In the genomic region with DNA sequence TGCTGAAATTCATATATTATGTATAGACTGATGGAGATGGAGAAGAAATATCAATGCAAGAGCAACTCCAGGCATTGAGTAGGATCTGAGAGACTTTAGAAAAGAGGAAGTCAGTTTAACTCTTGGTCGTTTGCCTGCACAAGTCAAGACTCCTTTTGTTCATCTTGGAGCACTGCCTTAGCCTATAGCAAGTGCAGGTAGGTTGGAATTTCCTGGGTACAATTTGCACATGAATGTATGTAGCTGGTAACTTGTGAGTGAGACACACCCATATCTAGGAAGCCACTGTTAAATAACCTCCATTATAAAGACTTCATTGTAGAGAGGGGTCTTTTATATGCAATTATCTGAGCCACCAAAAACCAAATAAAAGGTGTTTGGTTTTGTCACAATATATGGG, we compare ENCODE assay signal across 27 mouse cellular contexts. TPM values are rescaled to one million over a fixed set of nuclear protein-coding genes. Genes with fewer than 3 reads are reported as not detected.
DNase-seq lines count a peak whose midpoint lies in the region; ATAC-seq and TF ChIP-seq lines count a peak whose summit lies in the region.
"Had no signal": no experiment of that assay in that cellular context is flagged by ENCODE, and none has a peak within 500 bp of the region (broad histone marks: within the 10 kb centered on the region; RNA-seq: fewer than 3 reads in every experiment).

No protein-coding gene starts in this region.

- in situ Hi-C loops in ES-E14 (cut with MboI; ENCODE audit: low sequenced_read_pairs in 2 of 2, unreplicated experiment in 2 of 2): no loop called here

- whole genome bisulfite sequencing in intestine, embryonic 15.5 days: 57% methylated on average over 1 of the region's 1 CpGs

- no peak for ATAC-seq in intestine, embryonic 15.5 days
- ATAC-seq: activated CD4-positive, CD25-positive, alpha-beta regulatory T cell, adult 4 months; CD4-positive, CD25-positive, alpha-beta regulatory T cell, adult 4 months; Patski had no signal

- no peaks in the 10 kb centered on the region for H3K27me3 ChIP-seq in intestine, embryonic 15.5 days (replicated peaks)
- H3K27me3 ChIP-seq: CH12.LX, Patski had no signal

- no peaks in the 10 kb centered on the region for H3K36me3 ChIP-seq in ES-E14 (ENCODE audit: control insufficient read depth, insufficient read depth, low read length, poor library complexity, severe bottlenecking)
- no peaks in the 10 kb centered on the region for H3K36me3 ChIP-seq in intestine, embryonic 15.5 days
- H3K36me3 ChIP-seq: G1E had no signal

- no peak overlapping the region for H3K9ac ChIP-seq in ES-E14 (ENCODE audit: insufficient read depth, low read depth, low read length, poor library complexity, severe bottlenecking)
- no peak overlapping the region for H3K9ac ChIP-seq in intestine, embryonic 15.5 days

- H3K4me1 ChIP-seq in ES-E14 (ENCODE audit: control insufficient read depth in 2 of 2, insufficient read depth in 2 of 2, low read length in 2 of 2, poor library complexity in 1 of 2): peaks cover 0 to 9% of the 10 kb centered on the region in 2 experiments; a peak in 1 of 4 replicates
- H3K4me1 ChIP-seq in intestine, embryonic 15.5 days (replicated peaks): no peaks in the 10 kb centered on the region

- H3K4me3 ChIP-seq in ES-E14 (ENCODE audit: insufficient read depth in 1 of 2, low read depth in 1 of 2, low read length in 2 of 2, poor library complexity in 1 of 2, severe bottlenecking in 1 of 2): no peak overlapping the region
- no peak overlapping the region for H3K4me3 ChIP-seq in intestine, embryonic 15.5 days (replicated peaks)

- no peaks in the 10 kb centered on the region for H3K9me3 ChIP-seq in ES-E14 (ENCODE audit: control insufficient read depth, insufficient read depth, low read depth, low read length)
- no peaks in the 10 kb centered on the region for H3K9me3 ChIP-seq in intestine, embryonic 15.5 days

- DNase-seq in ES-CJ7 (ENCODE audit: low read depth, low spot score) (peak; percentile 87), ES-E14 (ENCODE audit: low read depth, low spot score) (peak; percentile 26), R1 (ENCODE audit: low read depth, low spot score) (peak; percentile 90), ZHBTc4 (ENCODE audit: low read depth, low spot score) (peak; percentile 85)
- no peak for DNase-seq in thymus, postnatal 0 days (ENCODE audit: low spot score)
- DNase-seq in gastrocnemius, postnatal 36 days: no peak
- DNase-seq in adrenal gland, postnatal 36 days: no peak
- DNase-seq: adrenal gland, adult 2 months; adrenal gland, adult 8-10 months; adrenal gland, postnatal 10 days; adrenal gland, postnatal 14 days; adrenal gland, postnatal 25 days; B cell, adult 2 months; cerebellum, adult 11 months; cerebellum, adult 11-12 months; cerebellum, adult 18-20 months; cerebellum, adult 2 months; cerebellum, adult 8-10 months; cerebellum, adult 9-10 months; cerebellum, adult 9-11 months had no signal

- no peak overlapping the region for H3K4me2 ChIP-seq in intestine, embryonic 15.5 days (replicated peaks)

- intact Hi-C loops in gastrocnemius, postnatal 36 days (cut with DNase I): no loop called here

- no peak overlapping the region for H3K27ac ChIP-seq in ES-E14 (ENCODE audit: insufficient read depth, low read depth, low read length, poor library complexity, severe bottlenecking)
- H3K27ac ChIP-seq in intestine, embryonic 15.5 days: no peak overlapping the region

TF ChIP-seq in ES-E14, 5 proteins besides CTCF, POLR2A, EP300 and RAD21:
- TF ChIP-seq ZC3H11A (IDR thresholded peaks at IDR 0.05; ENCODE audit: borderline replicate concordance, low read depth, low read length) (no peak), HCFC1 (IDR thresholded peaks at IDR 0.05; ENCODE audit: borderline replicate concordance, insufficient read depth, low read length) (no peak), CHD2 (IDR thresholded peaks at IDR 0.05; ENCODE audit: low read depth, low read length) (no peak), MAFK (IDR thresholded peaks at IDR 0.05; ENCODE audit: insufficient read depth, low read depth, low read length) (no peak), ZNF384 (IDR thresholded peaks at IDR 0.05; ENCODE audit: low read depth, low read length) (no peak)
TF ChIP-seq in ES-E14: peak in this region for 0.

RNA-seq across cellular contexts. Expression of gene Gpc6, which starts 27.1 kb away (rescaled TPM):
- 3.2 and 3.3 TPM in 2 replicates for total RNA-seq in ES-E14 (2012; rRNA removed)
- polyA plus RNA-seq in thymus, postnatal 0 days (2015; fragmentation: Nextera tagmentation; extraction: Ambion mirVana): 2.3 and 2.8 TPM in 2 replicates
- 37.2 and 37.6 TPM in 2 replicates for polyA plus RNA-seq in intestine, embryonic 15.5 days (2015; fragmentation: Nextera tagmentation; extraction: Ambion mirVana)
- total RNA-seq in gastrocnemius, postnatal 36 days (2021): 1 to 10 TPM; 2.0 to 2.1 TPM
- 10 to 100 TPM; 12.4 to 14.7 TPM for total RNA-seq in adrenal gland, postnatal 36 days (2021)
- total RNA-seq: CH12.LX, MEL had no signal
- polyA plus RNA-seq: activated CD4-positive, CD25-positive, alpha-beta regulatory T cell, adult 4 months; G1E had no signal

Comparison
In these comparisons a context has a peak if more than half of its experiments do, and no peak if none do; other contexts are left out.
1. DNase-seq: peak in ES-CJ7 (single experiment), ES-E14 (single experiment), R1 (single experiment) and ZHBTc4 (single experiment); none in thymus, postnatal 0 days (single experiment), gastrocnemius, postnatal 36 days (0 of 2) and adrenal gland, postnatal 36 days (0 of 2).